Mouse (Mus musculus) liver, embryonic 14.5 days (tissue): ENCODE measurements around the gene Krba1.

Experiments used
- CTCF ChIP-seq: IDR thresholded peaks from 2 replicates; pipeline ENCODE4 v1.5.1; 2016; ENCODE audit warnings: antibody characterized with exemption, low read depth, control low read depth
- EP300 ChIP-seq: IDR thresholded peaks from 2 replicates; pipeline ENCODE4 v1.6.1; 2016; ENCODE audit warnings: antibody characterized with exemption, low read depth

- TF ChIP-seq EP300: no peak
- TF ChIP-seq CTCF: no peak
These were observed 53.1 kb downstream of the Krba1 start for GRCm38 (mm10) chr6:48448527-48448926.
